Mouse (Mus musculus): Measurements from ENCODE around the gene Zfp354a.
"Not testable (repeated sequence)": the region's sequence is repeated elsewhere in the genome, so short reads cannot be mapped to it uniquely, and the experiment has no call there.

Zfp354a gene

GRCm38 (mm10) chr11:51059151-51059571 is at the start of gene Zfp354a:
Gene Zfp354a, plus strand, starts transcription at chr11:51059257.
- peak; percentile 83 for DNase-seq (ENCODE audit: low read depth)

DNA sequence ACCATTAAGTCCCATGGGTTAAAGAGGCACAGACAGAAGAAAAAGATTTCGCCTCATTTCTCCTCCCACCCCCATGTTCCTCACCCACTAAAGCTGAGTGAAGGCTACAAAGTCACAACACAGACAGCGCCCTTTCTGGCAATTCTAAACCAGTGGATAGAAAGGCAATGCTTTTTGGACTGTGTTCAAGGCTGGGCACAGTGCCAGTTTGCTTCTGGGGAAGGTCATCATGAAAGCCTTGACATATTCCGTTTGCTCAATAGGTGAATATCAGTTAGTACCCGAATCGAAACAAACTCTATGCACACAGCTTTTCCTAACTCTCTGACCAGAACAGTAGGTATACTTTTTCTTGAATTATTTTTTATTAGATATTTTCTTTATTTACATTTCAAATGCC is 47.2 kb upstream of the Zfp354a start:
- DNase-seq (ENCODE audit: low read depth), result no peak

DNA sequence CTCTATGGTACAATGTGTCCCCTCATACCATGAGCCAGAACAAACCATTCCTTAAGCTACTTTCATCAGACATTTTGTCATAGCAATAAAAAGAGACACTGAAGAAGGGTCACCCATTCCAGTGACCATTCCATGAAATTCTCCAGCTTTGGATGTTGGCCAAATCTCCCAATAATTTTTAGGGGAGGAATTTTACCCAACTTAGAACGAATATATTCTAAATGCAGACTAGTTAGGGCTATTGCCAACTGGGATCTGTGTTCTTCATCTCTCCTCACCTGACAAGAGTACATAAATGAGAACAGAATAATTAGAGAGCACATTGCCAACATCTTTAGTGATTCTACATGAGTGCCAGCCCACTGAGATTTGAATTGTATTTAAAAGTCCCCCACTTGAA is 45.1 kb upstream of the Zfp354a start, which contains the start of gene Olfr54:
Gene Olfr54, plus strand, starts transcription at position 301 of the 400 bp plus-strand sequence.
- no peak for DNase-seq (ENCODE audit: low read depth)

DNA sequence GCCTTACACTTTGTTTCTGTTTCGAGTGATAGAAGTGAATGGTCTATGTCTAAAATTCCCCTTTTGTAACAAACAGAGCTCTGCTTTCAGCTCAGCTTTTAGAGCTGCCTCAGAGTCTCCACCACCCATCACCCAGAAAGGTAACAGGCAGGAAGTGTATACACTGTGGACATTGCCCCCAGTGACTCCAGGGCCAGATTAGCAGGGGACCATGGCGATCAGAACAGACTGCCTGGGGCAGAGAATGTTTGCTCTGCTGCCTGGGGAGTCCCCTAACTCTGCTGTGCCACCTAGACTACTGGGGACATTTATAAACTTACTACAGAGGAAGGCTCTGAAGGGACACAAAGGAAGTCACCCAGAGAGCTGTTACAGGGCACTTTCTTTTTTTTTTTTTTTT is 42.7 kb upstream of the Zfp354a start:
- DNase-seq (ENCODE audit: low read depth), result no peak

GRCm38 (mm10) chr11:51026811-51027210 is 32.2 kb upstream of the Zfp354a start:
- DNase-seq (ENCODE audit: low read depth), result not testable (repeated sequence)

DNA sequence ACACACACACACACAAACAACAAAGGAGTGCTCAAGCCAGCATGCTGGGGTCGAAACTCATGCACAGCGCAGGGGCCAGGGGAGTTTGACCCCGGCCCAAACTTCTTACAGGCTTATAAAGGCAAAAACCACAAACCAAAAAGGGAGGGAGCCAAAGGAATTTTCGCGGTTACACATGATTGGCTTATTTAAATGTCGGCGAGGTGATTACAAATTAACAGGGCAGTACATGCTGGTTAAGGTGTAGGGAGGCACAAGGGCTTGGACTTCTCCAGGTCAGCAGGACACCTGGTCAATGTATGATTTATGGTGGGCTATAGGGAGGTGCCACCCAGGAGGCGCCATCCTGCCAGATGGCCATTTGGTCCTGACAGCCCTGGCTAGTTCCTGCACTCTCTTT is 29.7 kb upstream of the Zfp354a start:
- DNase-seq (ENCODE audit: low read depth), result not testable (repeated sequence)

GRCm38 (mm10) chr11:51030225-51030624 is 28.8 kb upstream of the Zfp354a start:
- DNase-seq (ENCODE audit: low read depth), result no peak

- DNase-seq (ENCODE audit: low read depth), result peak; percentile 62
These were observed 26.2 kb upstream of the Zfp354a start for GRCm38 (mm10) chr11:51032851-51033250.

- DNase-seq (ENCODE audit: low read depth), result not testable (repeated sequence)
These were observed 24.9 kb upstream of the Zfp354a start for GRCm38 (mm10) chr11:51034141-51034540.

GRCm38 (mm10) chr11:51035951-51036350 is 23.1 kb upstream of the Zfp354a start:
- no peak for DNase-seq (ENCODE audit: low read depth)

DNA sequence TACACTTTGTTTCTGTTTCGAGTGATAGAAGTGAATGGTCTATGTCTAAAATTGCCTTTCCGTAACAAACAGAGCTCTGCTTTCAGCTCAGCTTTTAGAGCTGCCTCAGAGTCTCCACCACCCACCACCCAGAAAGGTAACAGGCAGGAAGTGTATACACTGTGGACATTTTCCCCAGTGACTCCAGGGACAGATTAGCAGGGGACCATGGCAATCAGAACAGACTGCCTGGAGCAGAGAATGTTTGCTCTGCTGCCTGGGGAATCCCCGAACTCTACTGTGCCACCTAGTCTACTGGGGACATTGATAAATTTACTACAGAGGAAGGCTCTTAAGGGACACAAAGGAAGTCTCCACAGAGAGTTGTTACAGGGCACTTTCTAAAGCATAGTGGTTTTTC is 14.3 kb upstream of the Zfp354a start:
- not testable (repeated sequence) for DNase-seq (ENCODE audit: low read depth)

DNA sequence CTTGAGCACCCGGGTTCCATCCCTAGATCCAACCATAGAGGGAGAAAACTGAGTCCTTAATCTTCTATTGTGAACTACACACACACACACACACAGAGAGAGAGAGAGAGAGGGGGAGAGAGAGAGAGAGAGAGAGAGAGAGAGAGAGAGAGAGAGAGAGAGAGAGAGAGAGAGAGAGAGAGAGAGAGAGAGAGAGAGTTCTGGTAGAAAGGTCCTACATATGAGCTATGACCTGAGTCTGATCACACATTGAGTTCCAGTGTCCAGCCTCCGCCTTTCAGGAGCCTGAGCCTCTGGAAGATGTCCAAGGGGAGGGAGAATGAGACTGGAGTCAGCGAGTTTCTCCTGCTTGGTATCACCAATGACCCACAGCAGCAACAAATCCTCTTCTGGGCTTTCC is 11.2 kb upstream of the Zfp354a start, which contains the start of gene Olfr1375:
Gene Olfr1375, plus strand, starts transcription at position 301 of the 400 bp plus-strand sequence.
- peak; percentile 13 for DNase-seq (ENCODE audit: low read depth)

DNA sequence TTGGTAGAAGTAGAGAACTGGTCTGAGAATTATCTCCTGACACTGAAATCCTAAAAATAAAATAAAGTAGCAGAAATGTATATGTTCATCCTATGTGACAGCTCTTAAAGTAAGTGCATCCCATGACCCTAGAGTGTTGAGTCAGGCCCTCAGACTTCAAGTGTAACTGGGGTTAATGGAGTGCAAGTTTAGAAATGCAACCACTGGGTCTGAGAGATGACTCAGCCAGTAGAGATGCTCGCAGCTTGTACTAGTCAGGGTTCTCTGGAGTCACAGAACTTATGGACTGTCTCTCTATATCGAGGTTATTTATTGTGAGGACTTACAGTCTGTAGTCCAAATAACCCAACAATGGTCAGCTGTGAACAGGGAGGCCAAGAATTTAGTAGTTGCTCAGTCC is 7.4 kb upstream of the Zfp354a start:
- peak; percentile 25 for DNase-seq (ENCODE audit: low read depth)

- peak; percentile 35 for DNase-seq (ENCODE audit: low read depth)
These were observed 5.8 kb upstream of the Zfp354a start for GRCm38 (mm10) chr11:51053230-51053629.

DNA sequence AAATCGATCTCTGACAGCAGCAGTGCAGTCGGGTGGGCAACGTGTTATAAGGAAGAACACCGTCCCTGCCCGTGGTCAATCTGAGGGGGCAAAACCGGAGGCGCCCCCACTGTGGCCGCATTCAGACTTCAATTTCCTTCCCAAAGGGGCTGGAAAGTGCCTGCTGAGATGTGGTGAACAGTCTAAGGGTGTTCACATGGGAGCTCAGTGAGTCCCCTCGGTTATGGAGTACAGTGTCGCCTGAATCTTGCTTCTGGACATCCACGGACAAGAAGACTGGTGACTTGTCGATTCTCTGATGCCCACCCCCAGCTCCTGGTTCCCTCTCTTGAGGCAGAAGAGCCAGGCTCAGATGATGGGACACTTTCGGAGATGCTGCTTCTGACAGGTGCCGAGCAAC is 583 bp downstream of the Zfp354a start:
- DNase-seq (ENCODE audit: low read depth), result peak; percentile 8

DNA sequence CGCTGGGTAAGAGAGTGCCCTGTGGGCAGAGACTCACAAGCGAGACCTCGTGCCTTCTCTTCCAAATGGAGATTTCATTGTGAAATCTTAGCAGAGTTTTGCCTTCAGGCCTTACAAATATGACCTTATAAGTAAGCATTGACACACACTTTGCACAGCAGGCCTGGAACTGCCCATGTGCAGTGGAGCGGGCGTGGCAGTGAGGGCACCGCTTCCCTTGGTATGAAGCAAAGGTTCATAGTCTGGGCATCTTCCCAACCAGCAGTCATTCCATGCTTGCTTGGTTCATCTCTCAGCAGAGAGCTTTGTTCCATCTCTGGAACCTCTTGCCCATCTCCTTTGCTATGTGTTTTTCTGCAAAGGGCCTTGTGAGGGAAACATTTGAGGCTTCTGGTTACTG is 1.9 kb downstream of the Zfp354a start:
- peak; percentile 52 for DNase-seq (ENCODE audit: low read depth)

- peak; percentile 71 for DNase-seq (ENCODE audit: low read depth)
These were observed 4.2 kb downstream of the Zfp354a start for GRCm38 (mm10) chr11:51063276-51063675.

DNA sequence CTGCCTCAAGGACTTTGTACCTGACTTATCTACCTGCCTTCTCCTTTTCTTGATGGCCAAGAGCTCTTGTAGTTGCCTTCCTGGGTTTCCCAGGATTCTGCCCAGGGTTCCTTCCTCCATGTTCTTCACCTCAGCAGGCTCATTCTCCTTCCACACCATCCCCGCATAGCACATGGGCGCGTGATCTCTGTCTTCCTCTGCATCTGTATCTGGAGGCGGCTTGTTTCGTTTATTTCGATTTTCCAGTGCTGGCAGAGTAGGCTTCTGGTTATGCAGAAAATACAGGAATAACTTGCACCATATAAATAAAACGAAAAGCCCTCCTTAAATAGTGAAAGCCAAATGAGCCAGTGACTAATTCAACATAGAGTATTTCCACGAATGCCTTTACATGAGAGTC is 4.8 kb downstream of the Zfp354a start:
- DNase-seq (ENCODE audit: low read depth), result no peak

- DNase-seq (ENCODE audit: low read depth), result no peak
These were observed 25.5 kb downstream of the Zfp354a start for GRCm38 (mm10) chr11:51084527-51084926.

DNA sequence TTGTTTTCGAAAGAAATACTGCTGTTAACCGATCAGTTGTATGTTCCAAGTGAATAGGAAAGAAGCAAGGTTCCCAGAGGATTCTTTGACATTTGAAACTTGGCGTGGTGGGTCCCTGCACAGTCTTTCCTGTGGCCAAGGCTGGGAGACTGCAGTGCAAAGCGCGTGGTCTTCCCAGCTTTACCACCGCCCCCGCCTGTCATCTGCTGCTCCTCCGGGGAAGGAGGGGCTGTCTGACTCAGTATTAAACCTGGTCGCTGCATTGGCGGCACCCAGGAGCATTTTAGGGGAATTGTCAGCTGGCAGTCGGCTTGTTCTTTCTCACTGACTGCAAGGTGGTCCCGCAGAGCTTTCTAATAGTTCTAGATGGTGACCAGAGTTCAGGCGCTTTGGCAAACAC is 26.2 kb downstream of the Zfp354a start:
- DNase-seq (ENCODE audit: low read depth), result no peak

- DNase-seq (ENCODE audit: low read depth), result peak; percentile 38
These were observed 48.2 kb downstream of the Zfp354a start for GRCm38 (mm10) chr11:51107261-51107660.

GRCm38 (mm10) chr11:51110621-51111020 is 51.6 kb downstream of the Zfp354a start:
- DNase-seq (ENCODE audit: low read depth), result no peak
